Mouse (Mus musculus) lung, postnatal 4 days (tissue): ENCODE measurements around the gene 1700013G24Rik.

Source experiments
- DNase-seq, 2 experiments: peaks; one replicate each; pipeline ENCODE4 v3.0.0; 2021

Gene 1700013G24Rik

DNA sequence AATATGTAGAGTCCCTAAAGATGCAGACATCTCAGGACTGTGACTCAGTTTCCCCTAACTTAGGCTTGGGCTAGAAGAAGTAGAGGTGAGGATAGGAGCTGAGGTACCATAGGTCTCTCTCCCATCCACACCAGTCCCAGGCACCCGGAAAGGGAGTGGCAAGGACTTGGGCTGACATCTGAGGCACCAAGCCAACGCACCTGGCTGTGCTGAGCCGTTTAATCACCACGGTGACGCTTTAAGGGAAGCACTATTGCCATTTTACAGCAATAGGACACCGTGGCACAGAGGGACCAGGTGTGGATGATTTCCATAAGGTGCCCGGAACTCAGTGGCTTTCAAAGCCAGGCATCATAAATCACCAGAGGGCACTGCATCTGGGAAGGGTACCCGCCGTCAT lies 5.2 kb downstream of the 1700013G24Rik start:
- no peak for DNase-seq

DNA sequence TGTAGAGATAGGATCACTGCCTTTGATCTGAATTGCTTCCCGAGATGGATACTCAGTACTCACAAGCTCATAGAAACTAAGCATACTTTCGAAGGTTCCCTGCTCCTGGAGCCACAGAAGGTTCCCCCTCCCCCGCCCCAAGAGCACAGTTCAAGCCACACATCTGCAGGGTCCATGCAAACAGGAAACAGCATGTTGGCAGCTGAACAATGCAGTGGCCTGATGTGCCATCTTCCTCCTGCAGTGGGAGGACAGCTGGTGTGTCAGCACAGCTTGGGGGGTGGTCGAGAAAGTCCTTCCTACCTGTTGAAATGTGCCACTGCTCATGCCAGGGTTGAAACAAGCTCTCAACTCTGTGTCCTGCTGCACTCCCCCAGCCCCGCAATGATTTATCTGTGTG lies 5.8 kb downstream of the 1700013G24Rik start:
- no peak for DNase-seq

DNA sequence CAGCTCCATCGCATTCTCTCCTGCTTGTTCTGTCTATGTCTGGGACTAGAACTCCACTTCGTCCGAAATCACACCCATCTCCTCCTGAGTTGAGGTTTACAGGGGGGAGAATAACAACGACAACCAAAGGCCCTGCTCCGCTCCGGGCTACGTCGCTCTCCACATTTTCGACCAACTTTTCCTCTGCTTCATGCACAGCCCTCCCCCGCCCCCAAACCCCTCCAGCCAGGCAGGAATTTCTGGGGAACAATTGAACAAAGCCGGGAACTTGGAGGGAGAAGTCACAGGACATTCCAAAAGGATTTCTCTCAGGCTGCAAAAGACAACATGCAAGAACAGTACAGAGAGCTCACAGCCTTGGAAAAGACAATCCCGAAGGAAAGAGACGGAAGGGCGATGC lies 7.6 kb downstream of the 1700013G24Rik start:
- DNase-seq = no peak

DNA sequence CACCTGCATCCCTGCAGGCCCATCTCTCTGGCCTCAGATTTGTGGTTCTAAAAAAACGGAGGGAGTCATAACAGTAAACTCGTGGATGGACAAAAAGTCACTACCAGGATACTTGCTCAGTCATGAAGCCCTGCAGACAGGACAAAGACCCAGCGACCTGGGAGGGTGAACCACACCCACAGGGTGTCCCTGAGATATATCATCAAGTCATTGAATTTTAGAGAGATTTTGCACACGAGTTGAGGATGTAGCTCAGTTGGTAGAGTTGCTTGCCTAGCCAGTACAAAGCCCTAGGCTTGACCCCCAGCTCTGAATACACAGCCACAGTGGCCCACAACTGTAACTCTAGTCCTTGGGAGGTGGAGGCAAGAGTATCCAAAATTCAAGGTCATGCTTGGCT lies 8.1 kb downstream of the 1700013G24Rik start:
- DNase-seq = no peak

DNA sequence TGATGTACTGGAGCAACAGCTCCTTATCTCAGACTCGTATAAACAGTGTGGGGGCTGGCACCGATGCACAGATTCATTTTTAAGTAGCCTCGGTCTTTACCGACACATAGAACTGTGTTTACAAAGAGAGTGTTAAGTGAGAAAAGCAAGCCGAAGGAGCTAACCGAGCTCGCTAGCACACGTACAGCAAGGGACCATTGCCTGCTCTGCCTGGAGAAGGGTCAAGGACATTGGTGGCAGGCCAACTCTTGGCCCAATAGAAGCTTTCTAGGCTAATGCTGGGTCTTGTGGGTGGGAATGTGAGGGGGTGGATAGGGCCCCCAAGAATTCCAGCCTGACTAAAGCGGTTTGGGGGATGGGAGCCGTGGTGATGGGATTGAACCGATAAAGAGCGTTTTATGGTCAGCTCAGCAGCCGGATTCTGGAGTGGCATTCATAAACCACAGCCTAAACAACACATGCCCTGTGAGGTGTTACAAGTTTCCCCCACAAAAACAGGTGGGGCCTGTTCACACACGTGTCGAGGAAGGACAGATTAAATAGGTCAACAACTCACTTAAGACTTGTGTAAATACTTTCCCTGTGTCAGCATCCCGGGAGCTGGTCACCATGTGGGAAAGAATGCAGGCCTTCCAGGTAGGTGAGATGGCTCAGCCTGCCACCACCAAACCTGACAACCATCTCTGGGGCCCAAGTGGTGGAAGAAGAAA lies 9.1 kb downstream of the 1700013G24Rik start:
- DNase-seq = peak; percentile 71 to 91

DNA sequence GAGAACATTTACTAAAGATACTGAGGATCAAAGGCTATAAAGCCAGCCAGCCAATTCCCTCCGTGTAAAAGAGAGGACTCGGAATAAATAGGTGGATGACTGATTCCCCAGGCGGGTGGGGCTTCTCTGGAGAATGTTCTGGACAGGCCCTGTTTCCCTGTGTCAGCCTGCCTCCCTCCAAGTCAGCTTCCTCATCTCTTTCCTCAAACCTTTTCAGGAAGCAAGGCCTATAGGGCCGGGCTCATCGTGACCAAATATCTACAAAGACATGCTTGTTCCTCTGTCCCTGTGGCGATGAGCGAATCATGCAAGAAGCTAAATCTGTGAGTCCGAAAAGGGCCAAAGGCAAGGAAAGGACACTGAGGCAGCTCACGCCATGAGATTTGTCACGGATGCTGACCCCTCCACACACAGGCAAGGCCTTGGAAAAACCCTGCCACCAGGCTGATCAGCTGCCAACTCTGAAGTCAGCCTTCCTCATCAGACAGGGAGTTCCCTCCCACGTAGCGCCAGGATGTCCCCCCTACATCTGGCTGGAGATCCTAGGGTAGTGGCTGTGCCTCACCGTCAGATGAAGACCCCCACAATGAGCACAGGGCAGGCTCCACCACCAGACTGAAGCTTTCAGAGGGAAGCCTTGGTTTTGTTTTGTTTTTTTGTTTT lies 12.2 kb downstream of the 1700013G24Rik start:
- no peak for DNase-seq

DNA sequence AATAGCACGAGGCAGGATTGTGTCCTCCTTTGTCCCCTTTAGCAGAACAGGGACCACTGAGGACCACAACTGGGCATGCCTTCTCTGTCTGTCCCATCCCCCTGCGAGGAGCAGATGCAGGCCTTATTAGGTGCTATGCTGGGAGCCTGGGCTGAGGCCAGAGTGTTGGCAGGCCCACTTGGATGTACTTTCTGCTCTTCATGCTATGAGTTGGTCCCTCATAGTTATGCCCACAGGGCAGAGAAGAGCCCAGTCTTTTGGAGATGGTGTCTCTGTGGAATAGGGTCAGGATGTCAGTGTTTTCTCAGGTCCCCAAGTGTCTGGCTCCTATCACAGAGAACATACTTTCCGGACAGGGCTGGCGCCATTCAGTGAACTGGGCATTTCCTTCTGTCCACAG lies 13.9 kb downstream of the 1700013G24Rik start:
- no peak for DNase-seq

DNA sequence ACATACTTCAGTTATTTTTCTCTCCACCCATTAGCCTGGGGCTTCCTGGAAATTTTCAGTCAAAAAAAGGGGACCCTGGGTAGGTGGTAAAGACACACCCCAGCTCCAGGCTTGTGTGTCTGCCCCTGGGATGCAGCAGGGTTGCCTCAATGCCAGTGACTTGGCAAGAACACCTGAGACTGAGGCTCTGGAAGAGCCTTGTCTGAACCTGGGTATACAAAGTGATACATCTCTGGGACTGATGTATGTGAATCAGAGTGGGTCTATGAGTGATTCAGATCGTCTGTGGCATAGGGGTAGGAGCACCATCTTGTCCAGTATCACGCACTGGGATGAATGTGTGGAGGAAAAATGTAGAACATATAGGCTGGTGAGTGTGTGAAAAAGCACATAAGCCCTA lies 14.4 kb downstream of the 1700013G24Rik start:
- no peak for DNase-seq

DNA sequence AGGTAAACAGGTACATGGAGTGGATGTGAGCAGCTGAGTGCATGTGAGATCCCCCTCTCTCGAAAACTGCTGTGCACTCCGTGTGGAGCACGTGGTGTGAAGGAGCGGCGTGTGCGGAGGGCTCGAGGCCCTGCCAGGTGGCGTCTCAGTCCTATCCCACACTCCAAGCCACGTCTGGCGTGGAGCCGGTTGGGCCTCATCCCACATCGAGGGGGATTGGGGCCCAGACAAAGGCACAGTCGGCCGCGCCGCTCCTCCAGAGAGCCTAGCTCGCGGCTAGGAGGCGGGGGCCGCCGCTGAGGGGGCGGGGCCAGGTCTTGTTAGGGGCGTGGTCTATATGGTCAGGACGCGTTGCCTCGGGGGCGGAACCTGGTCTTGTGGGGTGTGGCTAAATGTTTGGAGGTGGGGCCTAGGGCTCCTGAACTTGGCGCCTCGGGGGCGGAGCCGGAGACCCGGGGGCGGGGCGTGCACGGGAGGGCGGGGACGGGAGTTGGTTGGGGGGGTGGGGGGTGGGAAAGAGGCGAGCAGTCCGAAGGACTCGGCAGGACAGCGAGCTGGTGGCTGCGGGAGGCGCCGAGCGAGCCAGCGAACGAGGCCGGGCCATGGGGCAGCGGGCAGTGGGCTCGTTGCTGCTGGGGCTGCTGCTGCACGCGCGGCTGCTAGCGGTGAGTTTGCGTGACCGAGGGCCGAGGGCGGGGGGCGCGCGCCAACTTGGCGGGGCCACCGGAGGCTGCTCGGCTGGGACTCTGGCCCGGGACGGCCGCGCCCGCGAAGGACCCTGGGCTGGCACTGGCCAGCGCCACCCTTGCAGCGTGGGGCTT lies 15.4 kb downstream of the 1700013G24Rik start, which contains the start of gene Hspg2:
Gene Hspg2, plus strand, starts transcription at position 510 of the 821 bp plus-strand sequence.
- peak; percentile 96 to 98 for DNase-seq

DNA sequence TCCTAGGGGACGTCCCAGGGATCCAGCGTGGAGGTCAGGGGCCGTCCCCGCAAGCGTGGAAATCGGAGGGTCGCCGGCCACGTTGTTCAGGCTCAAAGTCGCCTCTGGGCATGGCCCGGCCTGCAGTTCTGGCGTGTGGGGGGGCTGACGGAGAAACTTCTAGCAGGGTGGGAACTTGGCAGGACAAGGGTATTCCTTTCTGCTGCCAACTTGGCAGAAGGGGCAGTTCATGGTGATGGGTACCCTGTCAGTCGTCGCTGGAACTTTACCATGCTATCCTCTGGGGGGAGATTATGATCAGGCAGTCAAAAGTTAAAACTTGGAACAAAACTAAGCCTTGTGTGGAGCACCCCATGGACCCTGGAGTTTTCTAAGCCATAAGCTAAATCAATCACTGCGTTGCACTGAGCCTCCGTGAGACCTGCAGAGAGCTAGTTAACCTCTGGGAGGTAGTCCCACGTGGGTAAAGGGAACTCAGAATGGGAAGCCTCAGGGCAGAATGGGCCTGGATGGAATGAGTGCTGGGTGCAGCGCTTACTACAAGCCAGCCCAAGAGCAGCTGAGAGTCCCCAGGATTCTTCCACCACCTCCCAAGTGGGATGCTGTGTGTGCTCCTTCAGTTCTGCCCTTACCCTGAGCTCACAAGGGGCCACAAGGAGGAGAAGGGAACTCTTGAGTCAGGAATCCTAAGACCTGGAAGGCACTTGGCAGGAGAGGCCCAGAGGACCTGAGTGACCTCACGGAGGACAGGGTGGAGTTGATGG lies 16.2 kb downstream of the 1700013G24Rik start:
- DNase-seq = peak; percentile 50 to 74

DNA sequence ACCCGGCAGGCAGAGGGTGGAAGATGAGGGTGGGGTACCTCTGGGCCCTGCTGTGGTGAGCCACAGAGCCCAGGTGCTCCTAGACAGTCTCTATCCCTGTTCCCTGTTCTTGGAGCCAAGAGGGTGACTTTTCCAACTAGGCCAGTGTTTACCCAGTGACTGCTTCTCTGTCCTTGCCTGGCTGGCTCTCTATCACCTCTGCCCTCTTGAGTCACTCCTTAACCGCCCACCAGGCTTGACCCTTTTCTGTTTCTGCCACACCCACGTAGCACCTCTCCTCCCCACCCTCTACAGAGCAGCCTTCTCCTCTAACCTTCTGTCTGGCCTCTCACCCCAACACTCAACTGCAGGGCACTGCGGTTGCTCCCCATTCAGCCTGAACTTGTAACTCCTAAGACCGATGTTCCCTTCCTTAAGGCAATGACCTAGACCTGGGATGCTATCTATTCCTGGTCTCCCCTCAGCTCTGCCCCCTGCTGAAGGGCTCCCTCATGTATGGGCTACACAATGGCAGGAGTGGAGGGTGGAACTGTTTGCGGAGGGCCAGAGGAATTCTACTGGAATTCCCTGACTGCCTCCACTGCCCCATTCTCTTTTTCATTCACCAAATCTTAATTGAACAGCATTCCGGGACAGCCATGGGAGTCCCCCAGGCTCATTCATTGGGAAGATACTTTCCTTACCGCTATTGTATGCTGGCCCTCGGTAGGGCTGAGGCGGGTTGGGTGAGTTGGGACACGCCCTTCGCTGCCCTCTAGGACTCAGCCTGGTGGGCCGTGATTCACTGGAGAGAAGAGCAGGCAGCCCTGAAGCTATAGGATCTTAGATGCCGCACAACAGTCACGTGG lies 17.0 kb downstream of the 1700013G24Rik start:
- no peak for DNase-seq

DNA sequence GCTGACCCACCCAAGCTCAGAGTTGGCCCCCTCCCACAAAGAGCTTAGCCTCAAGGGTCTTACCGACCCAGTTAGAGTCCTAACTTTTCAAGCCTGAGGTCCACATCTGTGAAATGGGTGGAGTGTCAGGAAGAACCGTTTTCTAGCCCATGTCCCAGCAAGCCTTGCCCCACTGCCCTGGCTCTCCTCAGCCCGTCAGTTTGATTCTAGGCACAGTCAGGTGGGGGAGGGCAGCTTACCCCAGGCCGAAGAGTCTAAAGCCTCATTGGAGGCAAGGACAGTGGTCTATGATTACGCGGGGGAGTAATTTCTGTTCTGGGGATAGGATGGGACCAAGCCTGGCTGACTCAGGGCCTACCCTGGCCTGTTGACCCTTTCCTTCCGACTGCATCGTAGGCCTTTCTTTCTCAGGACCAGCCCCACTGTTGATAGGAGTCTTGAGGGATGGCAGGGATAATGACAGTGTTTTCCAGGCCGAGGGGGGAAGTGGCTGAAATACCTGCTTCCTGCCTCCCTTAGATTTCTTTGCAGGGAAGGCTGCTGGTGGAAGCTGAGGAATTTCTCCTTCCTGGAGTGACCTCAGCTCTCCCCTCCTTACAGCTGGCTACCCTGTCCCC lies 17.7 kb downstream of the 1700013G24Rik start:
- no peak for DNase-seq

DNA sequence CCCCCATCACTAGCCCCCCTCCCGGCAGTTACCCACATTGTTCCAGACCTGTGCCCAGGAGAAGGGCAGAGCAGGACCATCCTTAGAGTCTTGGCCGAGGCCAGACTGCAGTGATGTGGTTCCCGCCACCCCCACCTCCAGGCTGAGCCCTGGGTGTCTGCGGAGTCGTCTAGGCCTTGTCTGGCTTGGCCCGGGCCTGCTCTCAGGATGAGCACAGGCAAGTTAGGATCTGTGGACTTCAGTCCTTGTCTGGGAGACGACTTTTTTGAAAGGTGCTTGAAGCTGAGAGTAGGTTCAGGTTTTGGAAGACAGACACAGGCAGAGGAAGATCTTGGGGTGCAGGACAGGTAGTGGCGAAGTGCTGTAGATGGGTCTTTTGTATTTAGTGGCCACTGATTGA lies 18.2 kb downstream of the 1700013G24Rik start:
- no peak for DNase-seq

DNA sequence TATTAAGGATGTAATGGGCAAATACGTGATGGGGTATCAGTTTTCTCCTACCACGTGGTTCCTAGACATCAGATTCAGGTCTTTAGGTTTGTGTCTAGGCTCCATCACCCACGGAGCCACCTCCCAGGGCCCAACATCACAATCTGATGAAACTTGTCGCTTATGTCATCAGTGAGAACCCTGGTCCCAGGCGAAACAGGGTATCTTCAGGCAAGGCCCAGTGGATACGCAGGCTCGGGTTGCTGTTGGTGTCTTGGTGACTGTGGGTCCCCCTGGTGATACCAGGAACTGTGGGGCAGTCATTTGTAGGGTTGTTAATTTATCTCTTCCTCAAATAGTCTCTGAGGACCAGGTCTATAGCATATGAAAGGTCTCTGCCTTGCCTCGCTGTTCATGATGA lies 20.2 kb downstream of the 1700013G24Rik start:
- no peak for DNase-seq

DNA sequence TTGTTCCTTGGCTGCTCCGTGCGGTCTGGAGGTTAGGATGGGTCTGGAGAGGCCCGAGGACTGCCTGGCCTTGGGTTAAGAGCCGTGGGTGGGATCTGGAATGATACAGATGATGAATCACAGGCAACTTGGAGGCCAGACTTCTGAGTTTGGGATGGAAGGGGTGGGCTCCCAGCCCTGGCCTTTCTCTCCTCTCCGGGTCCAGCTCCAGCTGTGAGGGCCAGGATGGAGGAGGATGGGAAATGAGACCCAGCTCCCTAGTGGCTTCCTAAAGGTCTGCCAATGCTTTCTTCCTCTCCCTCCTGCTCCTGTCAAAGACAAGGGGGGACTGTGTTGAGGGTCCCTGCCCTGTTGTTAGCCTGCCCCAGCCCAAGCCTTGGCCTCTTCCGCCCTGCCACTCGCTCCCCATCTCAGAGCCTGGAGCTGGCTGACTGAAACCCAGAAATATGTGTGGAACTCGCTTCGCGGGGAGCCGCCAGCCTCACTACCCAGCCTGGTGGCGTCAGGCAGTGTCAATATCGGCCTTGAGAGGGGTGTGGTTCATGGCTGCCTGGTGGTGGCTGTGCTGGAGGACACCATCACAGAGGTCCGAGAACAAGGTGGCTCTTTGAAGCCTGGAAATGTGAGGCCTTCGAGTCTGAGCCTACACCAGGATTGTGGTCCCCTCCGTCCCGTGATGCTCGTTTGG lies 20.8 kb downstream of the 1700013G24Rik start:
- DNase-seq = peak; percentile 51 to 74

DNA sequence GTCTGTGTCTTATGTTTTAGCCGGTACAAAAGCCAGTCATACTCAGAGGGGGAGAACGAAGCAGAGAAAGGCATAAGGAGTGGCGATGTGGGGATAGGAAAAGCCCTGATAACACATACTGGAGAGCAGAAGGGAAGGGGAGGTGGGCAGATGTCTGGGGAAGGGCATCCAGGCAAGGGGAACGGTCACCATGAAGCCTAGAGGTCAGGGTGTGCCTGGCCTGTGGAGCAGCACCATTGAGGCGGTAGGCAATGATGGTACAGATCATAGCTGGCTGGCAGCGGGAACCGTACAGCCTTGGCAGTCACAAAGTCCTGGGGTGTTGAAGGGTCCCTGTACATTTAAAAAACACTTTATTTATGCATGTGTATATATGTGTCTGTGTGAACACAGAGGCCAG lies 21.6 kb downstream of the 1700013G24Rik start:
- no peak for DNase-seq

DNA sequence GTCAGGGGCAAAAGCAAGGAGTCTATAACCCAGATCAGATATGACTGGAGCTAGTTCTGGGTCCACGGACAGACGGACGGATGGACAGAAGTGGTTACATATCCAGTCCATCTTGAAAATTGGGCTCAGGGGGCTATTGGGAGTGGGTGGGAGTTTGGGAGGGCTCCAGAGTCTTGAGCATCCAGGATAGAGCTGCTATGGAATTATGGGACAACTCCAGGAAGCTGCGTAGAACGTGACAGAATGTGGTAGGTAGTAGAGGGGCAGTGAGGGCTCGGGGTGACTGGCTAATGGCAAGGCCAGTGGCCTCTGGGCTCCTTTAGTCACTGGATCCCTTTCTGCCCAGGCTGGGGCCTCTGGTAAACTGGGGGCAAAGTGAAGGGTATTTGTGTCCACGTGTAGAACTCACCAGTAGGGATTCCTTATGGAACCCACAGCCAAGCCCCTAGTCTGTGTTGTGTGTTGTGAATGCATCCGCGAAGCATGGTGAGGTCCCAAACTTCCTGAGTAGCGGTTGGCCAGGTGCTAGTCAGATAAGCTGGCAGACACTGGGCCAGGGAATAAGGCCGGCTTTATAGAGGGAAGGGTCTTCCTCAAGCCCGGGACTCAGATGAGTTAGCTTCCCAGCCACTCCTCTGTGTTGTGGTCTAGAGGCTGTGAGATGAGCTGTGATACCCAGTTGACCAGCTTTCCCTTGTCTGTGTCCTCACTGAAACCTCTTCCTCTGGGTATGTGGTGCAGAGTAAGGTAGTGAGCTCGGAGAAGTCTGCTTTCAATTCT lies 22.4 kb downstream of the 1700013G24Rik start:
- DNase-seq = no peak

DNA sequence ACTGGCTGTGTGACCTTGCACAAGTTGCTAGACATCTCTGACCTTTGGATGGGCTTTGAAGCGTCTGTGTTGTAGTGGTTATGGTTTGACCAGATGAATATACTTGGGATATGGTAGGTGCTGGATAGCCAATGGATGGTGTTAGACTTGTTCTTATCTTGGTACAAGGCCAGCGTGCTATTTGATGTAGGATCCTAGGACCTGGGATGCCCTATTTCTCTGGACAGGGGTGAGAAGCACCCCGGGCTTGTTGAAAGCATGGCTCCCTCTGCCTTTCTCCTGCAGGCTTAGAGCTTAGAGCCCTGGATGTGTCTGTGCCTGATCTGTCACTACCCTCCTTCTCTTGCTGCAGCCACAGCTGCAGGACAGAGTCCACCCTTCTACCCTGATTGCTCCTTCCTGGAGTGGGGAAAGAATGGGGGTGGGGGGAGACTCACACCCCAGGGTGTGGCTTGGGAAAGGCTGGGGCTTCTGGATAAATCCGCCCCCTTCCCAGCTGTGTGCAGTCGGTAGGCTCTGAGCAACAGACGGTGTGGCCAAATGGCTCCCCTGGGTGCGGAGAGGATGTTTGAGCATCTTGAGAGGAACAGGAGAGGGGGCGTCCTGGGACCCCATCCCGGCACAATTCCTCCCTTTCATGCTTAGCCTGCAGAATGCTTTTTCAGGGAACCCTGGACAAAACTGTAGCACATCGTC lies 23.1 kb downstream of the 1700013G24Rik start:
- peak; percentile 49 to 69 for DNase-seq

DNA sequence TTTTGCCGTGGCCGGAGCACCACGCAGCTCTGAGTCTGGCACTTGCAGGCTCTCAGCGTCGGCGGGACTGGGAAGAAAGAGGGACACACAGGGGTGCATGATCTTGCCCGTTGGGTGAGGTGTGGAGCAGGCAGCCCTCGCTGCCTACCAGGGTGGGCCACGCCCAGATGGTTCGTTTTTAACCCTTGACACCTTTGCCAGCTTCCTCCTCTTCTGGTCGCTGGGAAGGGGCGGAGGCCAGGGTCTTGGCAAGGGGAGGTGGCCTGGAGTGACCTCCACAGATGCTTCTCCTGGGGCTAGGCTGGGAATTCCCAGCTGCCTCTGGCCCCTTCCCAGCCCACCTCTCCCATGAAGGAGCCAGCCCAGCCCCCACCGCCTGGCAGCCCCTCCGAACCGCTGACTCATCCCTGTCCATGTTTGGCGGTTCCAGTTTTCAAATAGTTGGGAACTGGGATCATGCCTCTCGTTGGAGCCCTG lies 23.7 kb downstream of the 1700013G24Rik start:
- peak in 1 of 2 experiments; percentile 54 for DNase-seq
